Mouse (Mus musculus) midbrain, embryonic 10.5 days (tissue): Measurements from ENCODE around the gene Rbbp5. TPM values are rescaled to one million over a fixed set of nuclear protein-coding genes. Genes with fewer than 3 reads are reported as not detected.
"Not testable (repeated sequence)": the region's sequence is repeated elsewhere in the genome, so short reads cannot be mapped to it uniquely, and the experiment has no call there.

Source experiments
- DNase-seq: peaks from one replicate; pipeline ENCODE4 v3.0.0-alpha.2; 2017; ENCODE audit warnings: low spot score
- H3K27ac ChIP-seq: fragments of 300-500 bp; sonication (generic); replicated peaks from 2 replicates; pipeline ENCODE4 v1.5.1; 2016; ENCODE audit warnings: mild to moderate bottlenecking
- H3K27me3 ChIP-seq: fragments of 300-500 bp; sonication (generic); 2 replicates; pipeline ENCODE4 v1.6.1; 2016; ENCODE audit warnings: low read depth, mild to moderate bottlenecking; ENCODE audit not compliant: poor library complexity, severe bottlenecking
- H3K36me3 ChIP-seq: fragments of 300-500 bp; sonication (generic); 2 replicates; pipeline ENCODE4 v1.6.1; 2016; ENCODE audit warnings: mild to moderate bottlenecking, moderate library complexity
- H3K4me1 ChIP-seq: fragments of 300-500 bp; sonication (generic); 2 replicates; pipeline ENCODE4 v1.6.1; 2016
- H3K4me3 ChIP-seq: fragments of 300-500 bp; sonication (generic); 2 replicates; pipeline ENCODE4 v1.5.1; 2016; ENCODE audit warnings: mild to moderate bottlenecking, moderate library complexity
- H3K9me3 ChIP-seq: fragments of 300-500 bp; sonication (generic); replicated peaks from 2 replicates; pipeline ENCODE4 v1.6.1; 2016; ENCODE audit warnings: mild to moderate bottlenecking
- WGBS: fragments of 180-500 bp; shearing (Covaris S2); methylation state at CpG from one replicate; pipeline ENCODE4 v1.1.7; 2016; 5-methylcytosine and 5-hydroxymethylcytosine counted together
- polyA plus RNA-seq: library from polyadenylated mRNA; unstranded; fragments of >200 nt; fragmentation: Nextera tagmentation; extraction: Ambion mirVana; gene quantifications from 2 replicates; pipeline ENCODE4 v1.2.1, GENCODE M21; 2016

Rbbp5 gene
- polyA plus RNA-seq, 1 experiment from 2014 or later: 57.3 TPM

- H3K9me3 ChIP-seq, DNase-seq, H3K27me3 ChIP-seq, H3K4me3 ChIP-seq, H3K27ac ChIP-seq, H3K4me1 ChIP-seq: not testable (repeated sequence)
- peaks cover 17% of the 10 kb centered on the region for H3K36me3 ChIP-seq
- 86% methylated on average over 1 of the region's 1 CpGs for WGBS
Observed at GRCm38 (mm10) chr1:132470031-132470430, 7.1 kb upstream of the Rbbp5 start.

DNA sequence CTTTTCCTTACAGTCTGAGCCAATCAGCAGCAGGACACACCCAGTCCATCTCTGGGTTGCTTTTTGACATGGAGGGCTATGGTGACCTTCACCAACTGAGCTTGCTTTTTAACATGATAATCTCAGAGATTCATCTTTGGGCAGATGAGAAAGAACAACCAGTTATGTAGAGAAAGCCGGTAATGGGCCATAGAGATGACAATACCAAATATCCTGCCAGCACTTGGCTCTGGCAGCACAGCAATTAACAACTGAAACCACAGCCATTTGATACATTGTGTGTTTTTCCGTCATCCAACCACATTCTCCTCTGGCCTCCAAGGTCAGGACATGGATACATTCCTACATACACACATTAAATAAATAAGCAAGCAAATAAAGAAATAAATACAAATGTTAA is 6.1 kb upstream of the Rbbp5 start:
- Histone ChIP-seq H3K27me3 (no peaks in the 10 kb centered on the region), H3K27ac (no peak overlapping the region), H3K4me3 (no peak overlapping the region), H3K4me1 (peaks cover 7% of the 10 kb centered on the region), H3K36me3 (peaks cover 8% of the 10 kb centered on the region), H3K9me3 (no peaks in the 10 kb centered on the region)
- WGBS: 94% methylated on average over 2 of the region's 2 CpGs
- DNase-seq: no peak

DNA sequence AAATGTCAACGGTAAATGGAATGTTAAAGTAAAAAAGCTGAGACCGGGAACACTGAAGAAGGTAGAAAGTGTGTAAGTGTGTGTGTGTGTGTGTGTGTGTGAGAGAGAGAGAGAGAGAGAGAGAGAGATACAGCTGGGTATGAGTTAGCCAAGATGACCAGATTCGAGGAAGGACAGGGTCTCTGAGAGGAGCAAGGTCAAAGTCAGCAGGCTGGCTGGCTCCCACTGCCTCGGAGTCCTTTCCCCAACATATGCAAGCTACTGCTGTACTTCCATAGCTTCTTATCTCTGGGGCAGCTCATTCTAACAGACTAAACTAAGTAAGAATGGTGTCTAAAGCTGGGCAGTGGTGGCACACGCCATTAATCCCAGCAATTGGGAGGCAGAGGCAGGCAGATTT is 5.7 kb upstream of the Rbbp5 start:
- H3K36me3 ChIP-seq: peaks cover 6% of the 10 kb centered on the region
- H3K27ac ChIP-seq: no peak overlapping the region
- H3K4me1 ChIP-seq: peaks cover 12% of the 10 kb centered on the region
- no peak overlapping the region for H3K4me3 ChIP-seq
- no peaks in the 10 kb centered on the region for H3K27me3 ChIP-seq
- 92% methylated on average over 5 of the region's 5 CpGs for WGBS
- H3K9me3 ChIP-seq: no peaks in the 10 kb centered on the region
- no peak for DNase-seq

DNA sequence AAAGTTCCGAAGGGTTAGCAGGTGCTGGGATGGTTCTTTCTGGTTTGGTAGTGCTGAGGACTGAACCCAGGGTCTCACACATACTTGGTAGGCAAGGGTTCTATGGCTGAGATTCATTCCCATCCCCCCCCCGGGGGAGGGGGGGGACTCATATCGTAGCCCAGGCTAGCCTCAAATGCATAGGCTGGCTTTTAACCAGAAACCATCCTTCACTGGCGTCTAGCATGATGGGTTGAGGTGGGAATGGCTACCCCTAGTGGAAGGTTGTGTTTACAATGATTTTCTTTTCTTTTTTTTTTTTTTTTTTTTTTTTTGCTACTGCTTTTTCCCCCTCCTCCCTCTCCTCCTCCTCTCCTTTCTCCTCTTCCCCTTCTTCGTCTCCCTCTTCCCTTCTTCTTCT is 4.6 kb upstream of the Rbbp5 start:
- H3K4me3 ChIP-seq: no peak overlapping the region
- no peaks in the 10 kb centered on the region for H3K27me3 ChIP-seq
- 61% methylated on average over 5 of the region's 5 CpGs for WGBS
- H3K36me3 ChIP-seq: no peaks in the 10 kb centered on the region
- peaks cover 14% of the 10 kb centered on the region for H3K4me1 ChIP-seq
- DNase-seq: no peak
- no peaks in the 10 kb centered on the region for H3K9me3 ChIP-seq
- H3K27ac ChIP-seq: no peak overlapping the region

- H3K27me3 ChIP-seq: no peaks in the 10 kb centered on the region
Observed at GRCm38 (mm10) chr1:132474496-132474895, 2.7 kb upstream of the Rbbp5 start.

GRCm38 (mm10) chr1:132476575-132476927 is 614 bp upstream of the Rbbp5 start:
- Histone ChIP-seq H3K9me3 (no peaks in the 10 kb centered on the region), H3K36me3 (no peaks in the 10 kb centered on the region), H3K27ac (peak overlapping the region; percentile 95), H3K4me3 (peak overlapping the region; percentile 82), H3K4me1 (peaks cover 31% of the 10 kb centered on the region), H3K27me3 (no peaks in the 10 kb centered on the region)
- no peak for DNase-seq
- 4% methylated on average over 9 of the region's 9 CpGs for WGBS

More at GRCm38 (mm10) chr1:132474496-132474895, 2.7 kb upstream of the Rbbp5 start:
- no peak overlapping the region for H3K27ac ChIP-seq
- whole genome bisulfite sequencing: 97% methylated on average over 1 of the region's 1 CpGs
- H3K9me3 ChIP-seq: no peaks in the 10 kb centered on the region
- no peak for DNase-seq
- no peaks in the 10 kb centered on the region for H3K36me3 ChIP-seq
- peaks cover 31% of the 10 kb centered on the region for H3K4me1 ChIP-seq
- no peak overlapping the region for H3K4me3 ChIP-seq

GRCm38 (mm10) chr1:132479438-132479837 is 2.3 kb downstream of the Rbbp5 start:
- DNase-seq: no peak
- Histone ChIP-seq H3K36me3 (peaks cover 8% of the 10 kb centered on the region), H3K4me1 (peaks cover 31% of the 10 kb centered on the region), H3K27me3 (no peaks in the 10 kb centered on the region), H3K27ac (no peak overlapping the region), H3K4me3 (no peak overlapping the region), H3K9me3 (no peaks in the 10 kb centered on the region)
- WGBS: 89% methylated on average over 1 of the region's 1 CpGs

DNA sequence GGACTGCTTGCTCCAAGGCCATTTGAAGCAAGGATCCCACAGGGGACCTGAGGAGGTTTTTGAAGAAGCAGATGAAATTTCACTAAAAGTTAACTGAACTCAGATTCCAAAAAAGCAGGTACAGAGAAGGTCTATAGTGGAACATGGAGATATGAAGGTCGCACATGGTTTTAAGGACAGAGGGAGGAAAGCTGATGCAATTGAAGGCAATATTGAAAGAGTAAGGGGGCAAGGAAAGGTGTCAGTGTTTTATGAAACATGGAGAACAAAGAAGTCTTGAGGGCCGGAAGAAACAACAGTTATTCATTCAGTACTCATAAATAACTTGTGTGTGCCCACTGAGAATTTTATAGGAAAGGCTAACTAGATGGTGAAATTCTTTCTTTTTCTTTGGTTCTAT is 4.5 kb downstream of the Rbbp5 start:
- Histone ChIP-seq H3K27ac (no peak overlapping the region), H3K27me3 (no peaks in the 10 kb centered on the region), H3K4me3 (no peak overlapping the region), H3K36me3 (peaks cover 30% of the 10 kb centered on the region), H3K9me3 (no peaks in the 10 kb centered on the region), H3K4me1 (peaks cover 18% of the 10 kb centered on the region)
- 94% methylated on average over 2 of the region's 2 CpGs for WGBS
- DNase-seq: no peak

- Histone ChIP-seq H3K4me1 (peaks cover 10% of the 10 kb centered on the region), H3K27ac (no peak overlapping the region), H3K27me3 (no peaks in the 10 kb centered on the region), H3K4me3 (no peak overlapping the region), H3K36me3 (peaks cover 44% of the 10 kb centered on the region), H3K9me3 (no peaks in the 10 kb centered on the region)
- WGBS: 93% methylated on average over 3 of the region's 3 CpGs
- no peak for DNase-seq
Observed at GRCm38 (mm10) chr1:132483234-132483633, 6.1 kb downstream of the Rbbp5 start.

- 91% methylated on average over 6 of the region's 6 CpGs for WGBS
- H3K36me3 ChIP-seq: peaks cover 50% of the 10 kb centered on the region
- H3K27me3 ChIP-seq: no peaks in the 10 kb centered on the region
Observed at GRCm38 (mm10) chr1:132483759-132484158, 6.6 kb downstream of the Rbbp5 start.

DNA sequence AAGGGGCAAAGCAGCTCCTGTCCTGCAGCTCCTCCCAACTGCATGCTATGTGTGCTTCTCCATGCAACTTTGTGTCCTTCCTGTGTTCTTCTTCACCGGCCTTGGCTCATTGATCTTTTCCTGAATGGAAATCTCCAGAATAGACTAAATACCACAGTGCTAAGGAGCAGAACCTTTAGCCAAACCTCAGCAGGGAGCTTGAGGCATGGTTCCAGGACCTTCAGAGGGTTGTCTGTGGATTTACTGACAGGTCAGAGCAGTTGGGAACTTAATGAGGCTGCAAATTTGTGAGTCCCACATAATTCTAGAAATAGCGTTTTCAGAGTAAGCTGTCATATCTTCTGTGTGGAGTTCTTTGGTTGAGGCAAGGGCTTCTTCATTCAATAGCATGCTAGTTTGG is 23.4 kb downstream of the Rbbp5 start:
- H3K4me1 ChIP-seq: no peaks in the 10 kb centered on the region
- H3K36me3 ChIP-seq: peaks cover 97% of the 10 kb centered on the region
- H3K27me3 ChIP-seq: no peaks in the 10 kb centered on the region
- WGBS: 96% methylated on average over 2 of the region's 2 CpGs
- no peak overlapping the region for H3K27ac ChIP-seq
- no peaks in the 10 kb centered on the region for H3K9me3 ChIP-seq
- H3K4me3 ChIP-seq: no peak overlapping the region
- DNase-seq: no peak

More at GRCm38 (mm10) chr1:132483759-132484158, 6.6 kb downstream of the Rbbp5 start:
- Histone ChIP-seq H3K4me1 (peaks cover 5% of the 10 kb centered on the region), H3K27ac (no peak overlapping the region), H3K4me3 (no peak overlapping the region), H3K9me3 (no peaks in the 10 kb centered on the region)
- DNase-seq: no peak

DNA sequence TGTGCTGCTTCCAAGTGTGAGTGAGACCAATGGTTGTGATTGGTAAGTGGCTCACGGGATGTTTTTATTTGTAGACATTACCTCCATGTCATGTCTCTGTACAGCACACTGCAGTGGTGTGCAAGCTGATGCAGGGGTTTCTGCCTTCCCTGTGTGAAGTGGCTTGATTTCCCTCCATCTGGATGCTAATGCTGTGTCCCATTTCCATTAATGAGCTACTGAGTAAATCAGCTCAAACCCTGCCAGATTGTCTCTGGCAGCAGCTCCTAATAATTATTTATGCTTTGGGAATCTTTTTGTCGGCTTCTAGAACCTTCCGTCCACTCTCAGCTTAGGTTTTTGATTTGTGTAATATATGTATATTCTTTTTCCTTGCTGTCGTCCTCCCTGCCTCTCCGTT is 28.0 kb downstream of the Rbbp5 start:
- H3K9me3 ChIP-seq: no peaks in the 10 kb centered on the region
- no peaks in the 10 kb centered on the region for H3K27me3 ChIP-seq
- H3K4me3 ChIP-seq: no peak overlapping the region
- no peak for DNase-seq
- no peaks in the 10 kb centered on the region for H3K4me1 ChIP-seq
- H3K27ac ChIP-seq: no peak overlapping the region
- WGBS: 90% methylated on average over 5 of the region's 5 CpGs
- peaks cover 86% of the 10 kb centered on the region for H3K36me3 ChIP-seq

GRCm38 (mm10) chr1:132506058-132506457 is 28.9 kb downstream of the Rbbp5 start, which contains the start of gene Tmem81:
Tmem81 (plus strand) TSS chr1:132506230.
- Histone ChIP-seq H3K36me3 (peaks cover 77% of the 10 kb centered on the region), H3K27ac (no peak within 1 kb of the TSS), H3K4me1 (no peaks in the 10 kb centered on the region), H3K4me3 (no peak within 1 kb of the TSS), H3K9me3 (no peaks in the 10 kb centered on the region), H3K27me3 (no peaks in the 10 kb centered on the region)
- DNase-seq: no peak
- 96% methylated on average over 7 of the region's 7 CpGs for WGBS

DNA sequence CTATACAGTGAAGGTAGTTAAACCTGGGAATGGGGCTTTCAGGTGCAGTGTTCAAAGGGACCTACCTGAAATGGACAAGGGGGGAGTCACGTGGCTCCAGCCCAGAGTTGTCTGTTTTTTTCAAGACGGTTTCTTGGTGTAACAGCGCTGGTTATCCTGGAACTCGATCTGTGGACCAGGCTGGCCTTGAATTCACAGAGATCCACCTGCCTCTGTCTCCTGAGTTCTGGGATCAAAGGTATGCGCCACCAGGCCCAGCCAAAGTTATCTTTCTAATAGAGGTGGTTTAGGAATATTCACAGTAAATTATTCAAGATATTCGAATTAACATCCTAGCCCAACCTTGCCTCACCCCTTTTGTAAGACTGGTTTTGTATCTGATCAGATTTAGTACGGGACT is 29.5 kb downstream of the Rbbp5 start:
- no peak for DNase-seq
- WGBS: 93% methylated on average over 7 of the region's 7 CpGs
- Histone ChIP-seq H3K4me1 (peaks cover 3% of the 10 kb centered on the region; the same call in 1 of the 2 replicates), H3K27me3 (no peaks in the 10 kb centered on the region), H3K9me3 (no peaks in the 10 kb centered on the region), H3K36me3 (peaks cover 71% of the 10 kb centered on the region), H3K27ac (no peak overlapping the region), H3K4me3 (no peak overlapping the region)
